Mouse (Mus musculus) T-helper 17 cell (primary cell): ENCODE data around the gene Tet2.

Experiments
- in situ Hi-C, 2 experiments: fragments of 300-600 bp; cut with MboI, MseI; formaldehyde crosslinking; loops; 1 replicate in 1 of 2; 2 replicates in 1 of 2; pipeline ENCODE4 v1.15.1; 2025; ENCODE audit warnings: high pct_unique_total_duplicates in 2 of 2

Tet2 gene

GRCm38 (mm10) chr3:133523191-133523590 is 21.7 kb downstream of the Tet2 start:
- in situ Hi-C loops, result loop anchor here (25.0 kb wide), 2 partner anchors 186 to 436 kb away; partner anchors contain the start of genes Gstcd (in 2 of the 2) and Ints12 (in 2 of the 2)

DNA sequence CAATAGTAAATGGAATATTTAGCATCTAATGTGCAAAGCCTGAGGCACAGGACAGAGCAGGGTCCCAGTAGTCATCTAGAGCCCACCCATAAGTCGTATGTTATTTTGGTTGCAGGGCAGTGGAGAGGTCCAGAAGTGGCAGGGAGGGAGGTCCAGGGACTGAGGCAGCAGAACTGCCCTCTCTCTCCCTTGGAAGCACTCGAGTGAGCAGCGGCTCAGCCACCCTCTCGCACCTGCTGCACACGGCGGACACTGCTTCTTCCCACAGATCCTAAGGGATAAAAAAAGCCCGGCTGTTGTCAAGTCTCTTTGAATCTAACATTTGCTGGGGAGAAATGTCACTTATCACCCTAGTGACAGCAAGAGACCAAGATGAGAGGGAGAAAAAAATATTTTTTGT is 22.6 kb downstream of the Tet2 start:
- in situ Hi-C loops, result loop anchor here (25.0 kb wide), 2 partner anchors 185 to 435 kb away; partner anchors contain the start of genes Gstcd (in 2 of the 2) and Ints12 (in 2 of the 2)

GRCm38 (mm10) chr3:133518801-133519200 is 26.1 kb downstream of the Tet2 start:
- in situ Hi-C loops, result loop anchor here (25.0 kb wide), 2 partner anchors 182 to 432 kb away; partner anchors contain the start of genes Gstcd (in 2 of the 2) and Ints12 (in 2 of the 2)

- in situ Hi-C loops, result loop anchor here (25.0 kb wide), 2 partner anchors 181 to 431 kb away; partner anchors contain the start of genes Gstcd (in 2 of the 2) and Ints12 (in 2 of the 2)
These were observed 26.8 kb downstream of the Tet2 start for GRCm38 (mm10) chr3:133518116-133518515.

GRCm38 (mm10) chr3:133517406-133517805 is 27.5 kb downstream of the Tet2 start:
- in situ Hi-C loops, result loop anchor here (25.0 kb wide), 2 partner anchors 180 to 430 kb away; partner anchors contain the start of genes Gstcd (in 2 of the 2) and Ints12 (in 2 of the 2)

DNA sequence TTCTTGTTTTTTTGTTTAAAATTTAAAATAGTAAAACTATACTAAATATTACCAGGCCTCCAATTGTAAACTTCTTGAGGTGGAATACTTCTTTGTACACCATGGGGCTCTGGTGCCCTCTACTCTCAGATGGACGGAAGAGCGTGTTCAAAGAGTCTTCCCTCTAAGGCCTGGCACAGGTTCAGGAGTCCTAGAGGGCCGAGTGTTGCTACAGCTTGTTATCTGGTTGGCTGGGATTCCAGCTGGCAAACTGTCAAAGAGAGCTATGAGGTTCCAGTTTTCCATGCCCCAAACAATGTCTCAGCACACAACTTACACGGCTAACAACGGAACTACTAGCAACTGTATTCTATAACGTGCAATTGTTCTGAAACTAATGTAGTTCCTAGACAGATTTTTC is 28.8 kb downstream of the Tet2 start:
- in situ Hi-C loops, result loop anchor here (25.0 kb wide), 2 partner anchors 179 to 429 kb away; partner anchors contain the start of genes Gstcd (in 2 of the 2) and Ints12 (in 2 of the 2)

DNA sequence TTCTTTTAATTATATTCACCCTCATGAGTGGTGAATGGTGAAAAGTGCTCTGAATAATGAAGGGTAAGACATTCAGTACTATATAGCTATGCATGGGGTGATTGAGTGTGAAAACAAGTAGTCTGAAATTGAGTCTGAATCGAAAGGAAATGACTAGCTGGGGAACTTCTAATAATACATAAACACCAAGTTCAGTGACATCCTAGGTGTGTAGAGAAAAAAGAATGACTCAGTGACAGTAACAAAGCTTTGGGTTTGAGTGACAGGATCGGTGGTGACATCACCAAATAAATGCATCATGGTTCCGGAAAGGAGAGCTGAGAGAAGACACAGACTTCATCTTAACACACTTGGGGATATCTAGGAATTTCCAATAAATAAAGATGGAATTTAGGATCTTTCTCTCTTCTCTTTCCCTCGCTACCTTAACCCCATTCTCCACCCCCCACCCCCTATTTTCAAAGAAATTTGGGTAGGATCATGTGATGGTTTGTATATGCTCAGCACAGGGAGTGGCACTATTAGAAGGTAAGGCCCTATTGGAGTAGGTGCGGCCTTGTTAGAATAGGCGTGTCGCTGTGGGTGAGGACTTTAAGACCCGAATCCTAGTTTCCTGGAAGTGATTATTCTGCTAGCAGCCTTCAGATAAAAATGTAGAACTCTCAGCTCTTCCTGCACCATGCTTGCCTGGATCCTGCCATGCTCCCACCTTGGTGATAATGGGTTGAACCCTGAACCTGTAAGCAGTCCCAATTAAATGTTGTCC is 29.6 kb downstream of the Tet2 start:
- in situ Hi-C loops, result loop anchor here (25.0 kb wide), 2 partner anchors 178 to 428 kb away; partner anchors contain the start of genes Gstcd (in 2 of the 2) and Ints12 (in 2 of the 2)

DNA sequence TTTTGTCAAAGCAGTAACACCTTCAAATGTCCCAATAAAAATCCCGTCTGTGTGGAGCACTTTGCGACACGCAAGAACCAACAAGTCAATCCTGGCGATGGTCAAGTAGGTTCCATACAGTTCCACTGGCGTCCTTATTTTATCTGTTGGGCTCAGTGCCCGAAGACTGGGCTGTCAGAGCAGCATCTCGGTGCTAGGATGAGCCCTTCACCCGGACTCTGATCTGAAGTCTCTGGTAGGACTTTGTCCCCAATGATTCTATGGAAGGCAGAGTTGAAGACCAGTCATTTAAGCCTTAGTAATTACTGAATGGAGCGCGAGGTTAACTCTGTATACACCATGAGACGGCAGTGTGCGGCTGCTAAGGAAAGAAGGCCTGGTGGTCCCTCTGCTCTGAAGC is 30.6 kb downstream of the Tet2 start:
- in situ Hi-C loops, result loop anchor here (25.0 kb wide), 2 partner anchors 177 to 427 kb away; partner anchors contain the start of genes Gstcd (in 2 of the 2) and Ints12 (in 2 of the 2)

DNA sequence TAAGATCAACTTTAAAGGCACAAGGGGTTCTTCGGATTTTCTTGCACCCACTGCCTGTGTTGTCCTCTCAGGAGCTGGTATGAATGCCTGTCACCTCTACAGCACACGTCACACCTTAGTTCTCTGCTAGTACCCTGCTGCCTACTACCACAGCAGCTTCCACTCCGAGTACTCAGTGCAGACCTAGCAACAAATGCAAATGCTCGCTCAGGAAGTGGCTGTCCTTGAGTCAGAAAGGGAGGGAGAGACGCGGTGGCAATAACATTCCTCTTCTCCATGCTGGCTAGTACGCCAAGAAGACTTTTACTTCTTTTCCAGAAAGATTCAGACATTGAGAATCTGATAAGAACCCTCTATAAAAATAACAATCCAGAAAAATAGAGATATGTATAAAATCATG is 31.5 kb downstream of the Tet2 start:
- in situ Hi-C loops, result loop anchor here (25.0 kb wide), 2 partner anchors 176 to 426 kb away; partner anchors contain the start of genes Gstcd (in 2 of the 2) and Ints12 (in 2 of the 2)

- in situ Hi-C loops, result loop anchor here (25.0 kb wide), 2 partner anchors 173 to 423 kb away; partner anchors contain the start of genes Gstcd (in 2 of the 2) and Ints12 (in 2 of the 2)
These were observed 34.6 kb downstream of the Tet2 start for GRCm38 (mm10) chr3:133510368-133510767.

GRCm38 (mm10) chr3:133509796-133510195 is 35.1 kb downstream of the Tet2 start:
- in situ Hi-C loops, result loop anchor here (5.0 to 25.0 kb wide), 3 partner anchors 72 to 422 kb away; partner anchors contain the start of genes Gstcd (in 2 of the 2) and Ints12 (in 2 of the 2)

GRCm38 (mm10) chr3:133508881-133509280 is 36.1 kb downstream of the Tet2 start:
- in situ Hi-C loops, result loop anchor here (5.0 to 25.0 kb wide), 3 partner anchors 72 to 422 kb away; partner anchors contain the start of genes Gstcd (in 2 of the 2) and Ints12 (in 2 of the 2)

- in situ Hi-C loops, result loop anchor here (5.0 to 25.0 kb wide), 3 partner anchors 69 to 419 kb away; partner anchors contain the start of genes Gstcd (in 2 of the 2) and Ints12 (in 2 of the 2)
These were observed 38.5 kb downstream of the Tet2 start for GRCm38 (mm10) chr3:133506289-133506954.

DNA sequence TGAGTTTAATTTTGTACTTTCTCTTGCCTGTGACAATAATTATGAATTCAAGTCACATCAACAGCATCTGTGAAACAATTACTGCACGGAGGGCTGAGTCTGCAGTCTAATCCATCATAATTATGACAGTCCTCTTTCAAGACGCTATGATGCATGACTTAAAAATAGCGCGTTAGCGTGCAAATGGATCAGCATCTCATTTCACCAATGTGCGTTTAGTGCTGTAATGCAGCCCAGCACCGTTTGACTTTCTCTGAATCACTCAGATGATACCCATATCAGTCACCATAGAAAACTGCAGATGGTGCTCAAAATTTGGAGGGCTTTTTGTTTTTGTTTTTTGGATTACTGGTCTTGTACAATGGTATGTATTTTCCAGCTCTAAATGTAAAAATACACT is 48.0 kb downstream of the Tet2 start:
- in situ Hi-C loops, result no loop called here

GRCm38 (mm10) chr3:133491370-133491769 is 53.6 kb downstream of the Tet2 start:
- in situ Hi-C loops, result no loop called here

DNA sequence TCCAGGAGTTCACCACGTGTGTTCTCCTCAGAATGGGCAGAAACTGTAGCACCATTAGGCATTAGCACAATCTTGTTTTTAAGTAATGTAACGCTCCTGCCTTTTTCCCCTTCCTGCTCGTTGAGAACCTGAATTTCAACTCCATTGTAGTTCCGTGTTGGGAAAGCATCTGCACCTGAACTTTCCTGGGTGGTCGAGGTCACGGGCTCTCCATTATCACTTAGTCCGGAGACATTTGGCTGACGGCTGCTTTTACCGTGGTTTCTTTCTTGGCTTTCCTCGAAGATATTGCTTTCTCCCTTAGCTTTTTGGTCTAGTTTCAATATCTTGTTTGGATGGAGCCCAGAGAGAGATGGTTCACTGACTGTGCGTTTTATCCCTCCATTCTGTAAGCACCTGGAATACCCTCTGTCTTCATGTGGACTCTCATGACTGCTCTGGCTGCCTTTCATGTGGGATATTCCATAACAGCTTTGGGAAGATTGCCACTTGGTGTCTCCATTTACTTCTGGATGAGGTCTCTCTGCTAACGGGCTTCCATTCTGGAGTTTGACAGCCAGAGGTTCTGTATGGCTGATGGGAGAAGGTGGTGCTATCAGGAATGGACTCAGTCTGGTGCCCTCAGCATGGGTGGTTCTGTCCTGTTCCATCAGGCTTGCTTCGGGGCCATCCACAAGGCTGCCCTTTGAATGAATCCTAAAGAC is 56.8 kb downstream of the Tet2 start:
- in situ Hi-C loops, result no loop called here

DNA sequence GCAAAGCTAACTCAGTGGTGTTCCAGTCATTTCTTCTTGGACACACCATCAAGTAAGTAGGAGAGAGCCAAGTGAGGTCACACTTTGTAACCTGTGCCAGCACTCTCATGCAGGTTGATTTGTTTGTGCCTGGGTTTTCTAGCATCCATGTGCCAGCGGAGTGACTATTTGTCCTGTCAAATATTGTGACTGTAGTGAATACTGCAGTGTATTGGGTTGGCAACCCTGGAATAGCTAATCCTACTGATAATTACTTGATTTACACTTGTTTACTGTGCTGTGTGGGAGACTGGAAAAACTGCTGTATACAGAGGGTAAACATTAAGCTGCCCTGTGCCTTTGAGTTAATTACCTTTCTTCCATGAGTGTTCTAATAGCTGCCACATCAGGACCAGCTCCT is 62.1 kb downstream of the Tet2 start:
- in situ Hi-C loops, result no loop called here

DNA sequence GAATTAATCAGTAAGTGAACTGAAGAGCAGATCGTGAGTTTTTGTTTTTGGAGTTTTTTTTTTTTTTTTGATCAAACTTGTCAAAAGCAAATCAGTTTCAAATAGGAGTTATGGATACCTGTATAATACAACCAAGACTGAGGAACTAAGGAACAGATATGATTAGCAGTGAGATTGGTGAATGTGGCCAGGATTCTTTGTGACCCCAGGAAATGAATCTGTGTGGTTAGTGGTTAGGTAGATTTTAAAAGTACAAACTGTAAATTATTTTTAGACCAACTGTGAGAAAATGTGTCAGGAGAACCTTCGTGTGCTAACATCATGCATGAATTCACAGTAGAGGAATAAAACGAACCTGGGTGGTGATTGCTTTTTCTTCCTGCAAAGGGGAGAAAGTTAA is 66.0 kb downstream of the Tet2 start:
- in situ Hi-C loops, result loop anchor here in 1 of 2 experiments (5.0 kb wide), 1 partner anchor 603 kb away; no protein-coding TSS in a partner anchor

DNA sequence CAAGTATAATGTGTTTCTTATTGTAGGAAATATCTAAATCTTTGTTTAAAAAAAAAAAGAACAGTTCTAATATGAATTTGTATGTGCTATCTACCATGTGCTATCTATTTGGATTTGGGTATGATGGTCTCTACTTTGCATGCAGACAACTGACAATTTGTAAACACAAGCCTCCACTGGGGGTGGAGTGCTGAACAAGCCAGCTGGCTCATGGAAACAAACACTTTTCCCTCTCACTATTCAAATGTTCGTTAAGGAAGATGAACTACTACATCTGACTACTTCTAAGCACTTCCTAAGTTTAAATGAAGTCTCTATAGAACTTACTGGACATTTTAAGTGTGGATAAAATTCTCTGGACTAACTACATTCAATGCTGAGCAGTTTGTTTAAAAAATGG is 71.2 kb downstream of the Tet2 start:
- in situ Hi-C loops, result no loop called here

- in situ Hi-C loops, result no loop called here
These were observed 73.8 kb downstream of the Tet2 start for GRCm38 (mm10) chr3:133471101-133471500.

DNA sequence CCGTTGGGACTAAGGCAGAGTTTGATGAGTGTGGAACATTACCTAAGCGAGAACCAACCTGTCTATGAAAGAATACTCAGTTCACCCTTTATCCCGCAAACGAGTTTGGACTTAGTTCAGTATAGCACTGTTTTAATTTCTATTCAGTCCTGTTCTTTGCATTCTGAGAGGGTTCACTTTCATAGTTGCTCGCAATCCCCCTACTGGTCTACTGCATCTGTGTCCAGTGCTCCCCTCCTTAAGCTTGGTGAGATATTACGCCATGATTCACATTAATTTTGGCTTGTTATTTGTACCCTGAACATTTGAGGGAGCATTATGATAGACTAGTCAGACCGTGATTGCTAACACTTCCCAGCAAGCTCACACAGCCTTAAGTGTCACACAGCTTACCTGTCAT is 76.1 kb downstream of the Tet2 start:
- in situ Hi-C loops, result no loop called here
